Comparison of ENCODE assay signal across 13 mouse cellular contexts in the genomic region with DNA sequence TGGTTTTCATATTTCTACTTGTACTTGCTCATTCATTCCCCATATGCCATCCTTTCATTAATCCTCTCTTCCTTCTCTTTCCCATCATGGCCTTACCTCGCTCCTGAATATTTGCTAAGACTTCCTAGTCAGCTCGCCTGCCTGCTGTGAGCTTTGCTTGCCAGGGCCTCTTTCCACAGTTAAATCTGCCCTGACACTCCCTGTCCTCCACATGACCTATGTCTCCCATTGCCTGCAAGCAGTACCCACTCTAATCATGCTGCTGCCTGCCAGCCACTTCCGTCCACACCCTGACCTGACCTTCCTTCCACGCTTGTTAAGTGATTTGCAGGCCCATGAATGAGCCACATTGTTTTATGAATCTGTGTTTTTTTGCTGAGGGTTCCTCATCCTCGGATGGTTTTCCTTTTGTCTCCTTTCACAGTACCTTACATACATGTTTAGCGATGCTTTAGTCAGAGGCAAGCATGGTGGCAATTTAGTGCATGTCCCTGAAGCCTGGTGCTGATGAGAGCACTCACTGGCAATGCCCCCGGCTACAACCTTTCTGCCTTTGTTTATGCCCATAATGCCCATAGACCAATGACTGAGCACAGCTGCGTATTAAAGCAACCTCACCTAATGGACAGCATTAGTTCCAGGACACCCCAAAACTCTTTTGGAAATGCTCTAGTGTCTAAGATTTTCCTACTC.
DNase-seq lines count a peak whose midpoint lies in the region; ATAC-seq lines count a peak whose summit lies in the region.
"Had no signal": no experiment of that assay in that cellular context is flagged by ENCODE, and none has a peak within 500 bp of the region (broad histone marks: within the 10 kb centered on the region; RNA-seq: fewer than 3 reads in every experiment).

No protein-coding gene starts in this region.

- WGBS in midbrain, embryonic 10.5 days: 51% methylated on average over 8 of the region's 8 CpGs
- WGBS in midbrain, embryonic 16.5 days: 34% methylated on average over 8 of the region's 8 CpGs
- WGBS in embryonic facial prominence, embryonic 12.5 days: 23% methylated on average over 8 of the region's 8 CpGs
- 55% methylated on average over 8 of the region's 8 CpGs for WGBS in intestine, embryonic 15.5 days

- no peak overlapping the region for H3K9ac ChIP-seq in midbrain, embryonic 16.5 days (ENCODE audit: low read depth, low read length)
- no peak overlapping the region for H3K9ac ChIP-seq in embryonic facial prominence, embryonic 12.5 days
- H3K9ac ChIP-seq in intestine, embryonic 15.5 days: no peak overlapping the region
- H3K9ac ChIP-seq: liver, embryonic 12.5 days had no signal

- peak; percentile 25 for DNase-seq in midbrain, embryonic 10.5 days (ENCODE audit: low spot score)
- DNase-seq in retina, postnatal 1 day: peak; percentile 71
- DNase-seq in thymus, postnatal 4 days: no peak
- DNase-seq: cerebellum, adult 9-10 months; thymus, adult 18-20 months had no signal

- no peak for ATAC-seq in midbrain, embryonic 16.5 days
- 0 out of 2 replicates have a peak, but pooled peaks have one; percentile 28 for ATAC-seq in embryonic facial prominence, embryonic 12.5 days (ENCODE audit: insufficient number of reproducible peaks, insufficient read depth, low FRiP score, low TSS enrichment)
- peak; percentile 76 for ATAC-seq in intestine, embryonic 15.5 days
- no peak for ATAC-seq in granulocyte monocyte progenitor cell, adult 5-6 weeks (replicated peaks; ENCODE audit: poor library complexity, severe bottlenecking)
- no peak for ATAC-seq in cerebellum, adult (ENCODE audit: insufficient number of reproducible peaks, low FRiP score, low TSS enrichment)
- ATAC-seq: CD4-positive, CD25-positive, alpha-beta regulatory T cell, adult 4 months; liver, embryonic 12.5 days had no signal

- no peaks in the 10 kb centered on the region for H3K27me3 ChIP-seq in midbrain, embryonic 10.5 days (ENCODE audit: low read depth, poor library complexity, severe bottlenecking)
- H3K27me3 ChIP-seq in midbrain, embryonic 16.5 days (ENCODE audit: control insufficient read depth, insufficient read depth, low read depth, low read length): no peaks in the 10 kb centered on the region
- no peaks in the 10 kb centered on the region for H3K27me3 ChIP-seq in embryonic facial prominence, embryonic 12.5 days
- H3K27me3 ChIP-seq in intestine, embryonic 15.5 days (replicated peaks): no peaks in the 10 kb centered on the region
- H3K27me3 ChIP-seq: liver, embryonic 12.5 days; megakaryocyte, embryonic 14.5 days had no signal

- no peak overlapping the region for H3K4me2 ChIP-seq in midbrain, embryonic 16.5 days (ENCODE audit: low read length)
- no peak overlapping the region for H3K4me2 ChIP-seq in embryonic facial prominence, embryonic 12.5 days (replicated peaks)
- no peak overlapping the region for H3K4me2 ChIP-seq in intestine, embryonic 15.5 days (replicated peaks)
- H3K4me2 ChIP-seq: liver, embryonic 12.5 days had no signal

- H3K9me3 ChIP-seq in midbrain, embryonic 10.5 days (replicated peaks): no peaks in the 10 kb centered on the region
- no peaks in the 10 kb centered on the region for H3K9me3 ChIP-seq in midbrain, embryonic 16.5 days (replicated peaks; ENCODE audit: control insufficient read depth, low read length, poor library complexity, severe bottlenecking)
- no peaks in the 10 kb centered on the region for H3K9me3 ChIP-seq in embryonic facial prominence, embryonic 12.5 days
- no peaks in the 10 kb centered on the region for H3K9me3 ChIP-seq in intestine, embryonic 15.5 days
- H3K9me3 ChIP-seq: liver, embryonic 12.5 days; megakaryocyte, embryonic 14.5 days had no signal

- peak overlapping the region; percentile 42 for H3K27ac ChIP-seq in midbrain, embryonic 10.5 days (replicated peaks)
- H3K27ac ChIP-seq in midbrain, embryonic 16.5 days (ENCODE audit: low read length): no peak overlapping the region
- H3K27ac ChIP-seq in embryonic facial prominence, embryonic 12.5 days: no peak overlapping the region
- H3K27ac ChIP-seq in intestine, embryonic 15.5 days: no peak overlapping the region
- H3K27ac ChIP-seq: liver, embryonic 12.5 days had no signal

- H3K4me1 ChIP-seq in midbrain, embryonic 10.5 days: peaks cover 34% of the 10 kb centered on the region
- peaks cover 7% of the 10 kb centered on the region for H3K4me1 ChIP-seq in midbrain, embryonic 16.5 days (ENCODE audit: control insufficient read depth, insufficient read depth, low read length)
- H3K4me1 ChIP-seq in embryonic facial prominence, embryonic 12.5 days: peaks cover 9% of the 10 kb centered on the region
- H3K4me1 ChIP-seq in intestine, embryonic 15.5 days (replicated peaks): peaks cover 3% of the 10 kb centered on the region; the same call in 1 of the 2 replicates
- H3K4me1 ChIP-seq: liver, embryonic 12.5 days; megakaryocyte, embryonic 14.5 days had no signal

- no peak overlapping the region for H3K4me3 ChIP-seq in midbrain, embryonic 10.5 days
- no peak overlapping the region for H3K4me3 ChIP-seq in midbrain, embryonic 16.5 days (ENCODE audit: low read depth, low read length)
- H3K4me3 ChIP-seq in embryonic facial prominence, embryonic 12.5 days: no peak overlapping the region
- H3K4me3 ChIP-seq in intestine, embryonic 15.5 days (replicated peaks): no peak overlapping the region
- H3K4me3 ChIP-seq: liver, embryonic 12.5 days; megakaryocyte, embryonic 14.5 days had no signal

- H3K36me3 ChIP-seq in midbrain, embryonic 10.5 days: no peaks in the 10 kb centered on the region
- no peaks in the 10 kb centered on the region for H3K36me3 ChIP-seq in midbrain, embryonic 16.5 days (ENCODE audit: control insufficient read depth, insufficient read depth, low read length)
- H3K36me3 ChIP-seq in embryonic facial prominence, embryonic 12.5 days: no peaks in the 10 kb centered on the region
- no peaks in the 10 kb centered on the region for H3K36me3 ChIP-seq in intestine, embryonic 15.5 days
- H3K36me3 ChIP-seq: liver, embryonic 12.5 days had no signal

Comparison
In these comparisons a context has a peak if more than half of its experiments do, and no peak if none do; other contexts are left out.
1. ATAC-seq: peak in embryonic facial prominence, embryonic 12.5 days (single experiment) and intestine, embryonic 15.5 days (single experiment); none in midbrain, embryonic 16.5 days (single experiment), granulocyte monocyte progenitor cell, adult 5-6 weeks (single experiment) and cerebellum, adult (single experiment).